Comparison of ENCODE assay signal across 8 mouse cellular contexts in the genomic region with DNA sequence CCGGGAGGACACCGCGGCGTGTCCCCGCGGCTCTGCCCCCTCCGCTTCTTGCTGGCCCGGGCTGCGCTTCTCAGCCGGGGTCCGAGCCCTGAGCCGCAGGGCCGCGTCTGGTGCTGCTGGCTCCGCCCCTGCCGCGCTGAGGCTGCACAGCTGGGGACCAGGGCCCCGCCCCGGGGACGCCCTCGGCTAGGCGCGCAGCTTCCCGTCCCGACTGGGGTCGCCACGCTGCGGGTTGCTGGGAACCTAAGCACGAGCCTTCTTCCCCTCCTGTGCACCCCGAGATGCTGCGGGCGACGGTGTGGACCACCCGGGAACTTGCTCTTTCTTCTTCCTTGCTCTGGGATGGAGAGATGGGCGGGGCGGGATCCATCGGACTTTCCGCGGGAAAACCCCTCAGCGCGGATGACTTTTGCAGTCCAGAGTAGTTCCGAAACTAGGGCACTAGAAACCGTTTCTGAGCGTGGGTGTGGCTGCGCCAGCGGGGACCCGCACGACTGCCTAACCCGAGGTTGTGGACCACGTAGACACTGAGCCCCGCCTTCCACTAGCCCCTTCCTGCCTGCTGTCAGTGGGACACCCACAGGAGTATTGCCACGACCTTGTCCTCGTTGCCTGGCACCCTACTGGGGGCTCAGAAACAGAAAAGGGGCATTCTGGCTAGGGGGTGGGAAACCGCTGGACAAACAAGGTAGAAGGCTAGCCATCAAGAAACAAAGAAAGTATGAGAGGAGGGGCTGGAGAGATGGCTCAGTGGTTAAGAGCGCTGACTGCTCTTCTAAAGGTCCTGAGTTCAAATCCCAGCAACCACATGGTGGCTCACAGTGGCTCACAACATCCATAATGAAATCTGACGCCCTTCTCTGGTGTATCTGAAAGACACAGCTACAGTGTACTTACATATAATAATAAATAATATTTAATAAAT. TPM values are rescaled to one million over a fixed set of nuclear protein-coding genes. Genes with fewer than 3 reads are reported as not detected.
DNase-seq lines count a peak whose midpoint lies in the region; ATAC-seq lines count a peak whose summit lies in the region.

A gene (minus strand): TSS at position 148 of the 925 bp plus-strand sequence.

- intact Hi-C loops in heart, postnatal 14 days (cut with DNase I), result loop anchor here (2.0 kb wide), 1 partner anchor 38 kb away; no protein-coding TSS in a partner anchor
- intact Hi-C loops in left cerebral cortex, postnatal 25 days (cut with DNase I), result no loop called here

- H3K4me1 ChIP-seq in brown adipose tissue, adult 24 weeks (ENCODE audit: control insufficient read depth, insufficient read depth, insufficient read length, low read length), result no peaks in the 10 kb centered on the region
- H3K4me1 ChIP-seq in limb, embryonic 10.5 days, result peaks cover 7% of the 10 kb centered on the region
- H3K4me1 ChIP-seq in midbrain, embryonic 11.5 days (ENCODE audit: control insufficient read depth, insufficient read depth, low read length), result peaks cover 5% of the 10 kb centered on the region; the same call in 1 of the 2 replicates

- DNase-seq in MEL-GATA-1-ER (ENCODE audit: extremely low read depth, low read depth), result peak; percentile 63
- peak; percentile 77 to 80 for DNase-seq in heart, postnatal 14 days
- DNase-seq in limb, embryonic 10.5 days (ENCODE audit: low spot score), result peak; percentile 84
- peak; percentile 97 for DNase-seq in midbrain, embryonic 11.5 days (ENCODE audit: low spot score, missing footprints)
- peak; percentile 64 to 73 for DNase-seq in spleen, postnatal 14 days (ENCODE audit: low spot score in 2 of 2)
- DNase-seq in left cerebral cortex, postnatal 25 days (ENCODE audit: low spot score in 2 of 2), result no peak

- no peaks in the 10 kb centered on the region for H3K9me3 ChIP-seq in limb, embryonic 10.5 days (replicated peaks)
- H3K9me3 ChIP-seq in midbrain, embryonic 11.5 days (ENCODE audit: control insufficient read depth, low read length), result no peaks in the 10 kb centered on the region

- H3K4me3 ChIP-seq in brown adipose tissue, adult 24 weeks (ENCODE audit: insufficient read depth, low read depth, low read length), result peak within 1 kb of the TSS; percentile 82
- H3K4me3 ChIP-seq in limb, embryonic 10.5 days, result peak within 1 kb of the TSS; percentile 79
- H3K4me3 ChIP-seq in midbrain, embryonic 11.5 days (ENCODE audit: low read depth, low read length), result peak within 1 kb of the TSS; percentile 66

- peaks cover 15% of the 10 kb centered on the region for H3K27me3 ChIP-seq in limb, embryonic 10.5 days (ENCODE audit: low read depth, poor library complexity, severe bottlenecking)
- H3K27me3 ChIP-seq in midbrain, embryonic 11.5 days (ENCODE audit: control insufficient read depth, insufficient read depth, low read length), result peaks cover 4% of the 10 kb centered on the region; the same call in 1 of the 2 replicates

- H3K9ac ChIP-seq in midbrain, embryonic 11.5 days (ENCODE audit: low read length), result peak within 1 kb of the TSS; percentile 74

- H3K36me3 ChIP-seq in limb, embryonic 10.5 days, result no peaks in the 10 kb centered on the region
- H3K36me3 ChIP-seq in midbrain, embryonic 11.5 days (ENCODE audit: control insufficient read depth, insufficient read depth, low read length), result no peaks in the 10 kb centered on the region

- 3% methylated on average over 56 of the region's 56 CpGs for WGBS in limb, embryonic 10.5 days
- 3% methylated on average over 56 of the region's 56 CpGs for WGBS in midbrain, embryonic 11.5 days

- peak; percentile 89 for ATAC-seq in erythroid progenitor cell, adult 5-6 weeks (replicated peaks; ENCODE audit: low FRiP score, poor library complexity, severe bottlenecking)
- ATAC-seq in midbrain, embryonic 11.5 days (ENCODE audit: low FRiP score), result peak; percentile 96

- H3K27ac ChIP-seq in brown adipose tissue, adult 24 weeks (replicated peaks; ENCODE audit: low read depth, low read length), result no peak within 1 kb of the TSS
- H3K27ac ChIP-seq in limb, embryonic 10.5 days, result peak within 1 kb of the TSS; percentile 84
- no peak within 1 kb of the TSS for H3K27ac ChIP-seq in midbrain, embryonic 11.5 days (ENCODE audit: low read depth, low read length)

- peak within 1 kb of the TSS; percentile 81 for H3K4me2 ChIP-seq in midbrain, embryonic 11.5 days

RNA-seq across cellular contexts. Expression of the gene that starts here (rescaled TPM):
- 0.99 and 1.0 TPM in 2 replicates for polyA plus RNA-seq in brown adipose tissue, adult 24 weeks (2012; ENCODE audit: insufficient read depth, insufficient read length, missing spikeins)
- 5.9 and 11.5 TPM in 2 replicates for total RNA-seq in erythroid progenitor cell, adult 5-6 weeks (2015; ENCODE audit: low replicate concordance)
- total RNA-seq in erythroid progenitor cell, adult 5-6 weeks (2017; ENCODE audit: low replicate concordance), result 6.9 and 10.2 TPM in 2 replicates
- total RNA-seq in heart, postnatal 14 days (2021), result 1 to 10 TPM; 1.8 to 1.9 TPM
- polyA plus RNA-seq in limb, embryonic 10.5 days (2016; fragmentation: Nextera tagmentation; extraction: Ambion mirVana), result 0.92 and 1.2 TPM in 2 replicates
- 2.0 and 2.2 TPM in 2 replicates for polyA plus RNA-seq in midbrain, embryonic 11.5 days (2014; fragmentation: Nextera tagmentation; extraction: Ambion mirVana)
- under 1 TPM; 0.11 to 0.34 TPM for total RNA-seq in left cerebral cortex, postnatal 25 days (2021)

Comparison
In these comparisons a context has a peak if more than half of its experiments do, and no peak if none do; other contexts are left out.
1. DNase-seq: peak in MEL-GATA-1-ER (single experiment), heart, postnatal 14 days (2 of 2), limb, embryonic 10.5 days (single experiment), midbrain, embryonic 11.5 days (single experiment) and spleen, postnatal 14 days (2 of 2); none in left cerebral cortex, postnatal 25 days (0 of 2).
2. Peak in every context shown above with its lines, with median percentiles within 50 percentile points of each other: H3K4me3 ChIP-seq.